Mouse (Mus musculus) NIH3T3 (cell line): ENCODE measurements around the gene Btnl1.
A peak's percentile ranks its signal among the peaks of the same experiment; 100 is the strongest.

ENCODE experiments used
- DNase-seq: peaks from one replicate; pipeline ENCODE4 v3.0.0-alpha.2; 2012; ENCODE audit warnings: low read depth

Gene Btnl1

GRCm38 (mm10) chr17:34376847-34377246 lies at the start of gene Btnl1:
Gene Btnl1, plus strand, starts transcription at chr17:34377132.
- no peak for DNase-seq

GRCm38 (mm10) chr17:34329807-34330206 lies 47.1 kb upstream of the Btnl1 start:
- DNase-seq: no peak

GRCm38 (mm10) chr17:34331200-34331599 lies 45.7 kb upstream of the Btnl1 start:
- DNase-seq: no peak

- DNase-seq: no peak
Observed at GRCm38 (mm10) chr17:34340619-34341402, 36.1 kb upstream of the Btnl1 start.

GRCm38 (mm10) chr17:34344882-34345281 lies 32.0 kb upstream of the Btnl1 start:
- no peak for DNase-seq

- DNase-seq: no peak
Observed at GRCm38 (mm10) chr17:34345486-34345885, 31.4 kb upstream of the Btnl1 start.

- no peak for DNase-seq
Observed at GRCm38 (mm10) chr17:34346041-34346440, 30.9 kb upstream of the Btnl1 start.

- peak; percentile 36 for DNase-seq
Observed at GRCm38 (mm10) chr17:34347606-34348308, 29.2 kb upstream of the Btnl1 start.

GRCm38 (mm10) chr17:34349429-34349828 lies 27.5 kb upstream of the Btnl1 start:
- peak; percentile 84 for DNase-seq

GRCm38 (mm10) chr17:34354539-34354938 lies 22.4 kb upstream of the Btnl1 start, which contains the start of gene Btnl2:
Gene Btnl2, plus strand, starts transcription at chr17:34354822.
- no peak for DNase-seq

- DNase-seq: no peak
Observed at GRCm38 (mm10) chr17:34354940-34355339, 22.0 kb upstream of the Btnl1 start.

GRCm38 (mm10) chr17:34362954-34363546 lies 13.9 kb upstream of the Btnl1 start:
- DNase-seq: no peak

- no peak for DNase-seq
Observed at GRCm38 (mm10) chr17:34363676-34364310, 13.1 kb upstream of the Btnl1 start.

- no peak for DNase-seq
Observed at GRCm38 (mm10) chr17:34365031-34365430, 11.9 kb upstream of the Btnl1 start.

- DNase-seq: no peak
Observed at GRCm38 (mm10) chr17:34370563-34370962, 6.4 kb upstream of the Btnl1 start.

GRCm38 (mm10) chr17:34373055-34373709 lies 3.8 kb upstream of the Btnl1 start:
- no peak for DNase-seq

GRCm38 (mm10) chr17:34377450-34378209 lies 698 bp downstream of the Btnl1 start:
- no peak for DNase-seq

- no peak for DNase-seq
Observed at GRCm38 (mm10) chr17:34378716-34379115, 1.8 kb downstream of the Btnl1 start.

GRCm38 (mm10) chr17:34379451-34379850 lies 2.5 kb downstream of the Btnl1 start:
- DNase-seq: no peak

- DNase-seq: no peak
Observed at GRCm38 (mm10) chr17:34381876-34382275, 4.9 kb downstream of the Btnl1 start.

- DNase-seq: peak; percentile 25
Observed at GRCm38 (mm10) chr17:34383212-34383611, 6.3 kb downstream of the Btnl1 start.
